Mouse (Mus musculus) embryonic facial prominence, embryonic 13.5 days (tissue): Measurements from ENCODE around the gene Bicd1. TPM values are rescaled to one million over a fixed set of nuclear protein-coding genes. Genes with fewer than 3 reads are reported as not detected.
"Not testable (repeated sequence)": the region's sequence is repeated elsewhere in the genome, so short reads cannot be mapped to it uniquely, and the experiment has no call there.

Experiments
- ATAC-seq: fragments of 200-750 bp; cut with Nextera tagmentation; 2 replicates; pipeline ENCODE4 v1.8.0; 2017; ENCODE audit warnings: low read depth; ENCODE audit not compliant: insufficient number of reproducible peaks, insufficient read depth, low FRiP score, low TSS enrichment
- H3K27ac ChIP-seq: fragments of 300-500 bp; sonication (generic); 2 replicates; pipeline ENCODE4 v1.5.1; 2015; ENCODE audit warnings: moderate library complexity, mild to moderate bottlenecking, inconsistent platforms
- H3K27me3 ChIP-seq: fragments of 300-500 bp; sonication (generic); 2 replicates; pipeline ENCODE4 v1.6.1; 2015; ENCODE audit warnings: mild to moderate bottlenecking, inconsistent platforms
- H3K36me3 ChIP-seq: fragments of 300-500 bp; sonication (generic); 2 replicates; pipeline ENCODE4 v1.6.1; 2015; ENCODE audit warnings: mild to moderate bottlenecking, inconsistent platforms
- H3K4me1 ChIP-seq: fragments of 300-500 bp; sonication (generic); 2 replicates; pipeline ENCODE4 v1.6.1; 2015; ENCODE audit warnings: inconsistent platforms
- H3K4me2 ChIP-seq: fragments of 300-500 bp; sonication (generic); 2 replicates; pipeline ENCODE4 v1.6.1; 2015; ENCODE audit warnings: moderate library complexity, mild to moderate bottlenecking, inconsistent platforms
- H3K4me3 ChIP-seq: fragments of 300-500 bp; sonication (generic); 2 replicates; pipeline ENCODE4 v1.5.1; 2015; ENCODE audit warnings: mild to moderate bottlenecking, inconsistent platforms
- H3K9ac ChIP-seq: fragments of 300-500 bp; sonication (generic); 2 replicates; pipeline ENCODE4 v1.6.1; 2015; ENCODE audit warnings: mild to moderate bottlenecking, inconsistent platforms
- H3K9me3 ChIP-seq: fragments of 300-500 bp; sonication (generic); 2 replicates; pipeline ENCODE4 v1.6.1; 2016; ENCODE audit warnings: inconsistent platforms
- WGBS: fragments of 180-500 bp; shearing (Covaris S2); methylation state at CpG from one replicate; pipeline ENCODE4 v1.1.7; 2015; ENCODE audit warnings: mixed read lengths; 5-methylcytosine and 5-hydroxymethylcytosine counted together
- polyA plus RNA-seq: library from polyadenylated mRNA; unstranded; fragments of >200 nt; fragmentation: Nextera tagmentation; extraction: Ambion mirVana; gene quantifications from 2 replicates; pipeline ENCODE4 v1.2.1, GENCODE M21; 2015

The Bicd1 gene
- polyA plus RNA-seq: 3.3 and 3.7 TPM in 2 replicates

DNA sequence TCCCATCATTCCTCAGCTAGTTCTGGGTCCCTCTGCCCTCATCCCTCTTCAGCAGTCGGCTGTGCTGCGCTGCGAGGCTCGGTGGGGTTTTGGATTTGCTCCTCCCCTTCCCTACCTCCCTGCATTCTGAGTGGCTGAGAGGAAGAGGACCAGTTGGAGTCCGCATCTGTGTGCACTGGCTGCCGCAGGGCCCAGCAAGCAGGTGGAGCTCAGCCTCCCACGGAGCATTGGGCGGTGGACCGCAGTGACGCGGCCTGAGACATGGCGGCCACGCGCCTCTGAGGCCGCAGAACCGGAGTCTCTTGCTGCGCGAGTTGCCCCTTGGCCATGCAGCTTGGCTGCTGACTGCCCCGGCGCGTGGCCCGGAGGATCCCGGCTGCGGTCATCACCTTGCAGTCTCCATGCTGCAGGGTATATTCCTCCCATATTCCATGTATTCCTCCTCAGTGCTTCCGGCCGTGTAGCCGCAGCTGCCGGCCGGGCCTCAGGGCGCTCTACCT is at the start of gene Bicd1:
Bicd1 (plus strand) TSS at position 54 of the 500 bp plus-strand sequence.
- Histone ChIP-seq H3K4me3 (peak within 1 kb of the TSS; percentile 64), H3K27ac (no peak within 1 kb of the TSS), H3K27me3 (peaks cover 14% of the 10 kb centered on the region; the same call in 1 of the 2 replicates), H3K4me2 (peak within 1 kb of the TSS; percentile 95), H3K36me3 (no peaks in the 10 kb centered on the region), H3K9me3 (no peaks in the 10 kb centered on the region), H3K4me1 (peaks cover 12% of the 10 kb centered on the region), H3K9ac (peak within 1 kb of the TSS; percentile 68)
- ATAC-seq: peak; percentile 96
- WGBS: under 1% methylated on average over 30 of the region's 30 CpGs

DNA sequence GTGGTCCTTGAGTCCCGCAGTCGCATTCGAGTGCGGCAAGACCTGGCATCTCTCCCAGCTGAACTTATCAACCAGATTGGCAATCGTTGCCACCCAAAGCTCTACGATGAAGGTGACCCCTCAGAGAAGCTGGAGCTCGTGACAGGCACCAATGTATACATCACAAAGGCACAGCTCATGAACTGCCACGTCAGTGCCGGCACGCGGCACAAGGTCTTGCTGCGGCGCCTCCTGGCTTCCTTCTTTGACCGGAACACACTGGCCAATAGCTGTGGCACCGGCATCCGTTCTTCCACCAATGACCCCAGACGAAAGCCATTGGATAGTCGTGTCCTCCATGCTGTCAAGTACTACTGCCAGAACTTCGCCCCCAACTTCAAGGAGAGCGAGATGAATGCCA is 46.2 kb upstream of the Bicd1 start:
- not testable (repeated sequence) for H3K9ac ChIP-seq, H3K4me2 ChIP-seq, H3K27me3 ChIP-seq, H3K4me1 ChIP-seq, H3K27ac ChIP-seq, H3K4me3 ChIP-seq, ATAC-seq, H3K9me3 ChIP-seq, H3K36me3 ChIP-seq
- WGBS: 96% methylated on average over 20 of the region's 20 CpGs

DNA sequence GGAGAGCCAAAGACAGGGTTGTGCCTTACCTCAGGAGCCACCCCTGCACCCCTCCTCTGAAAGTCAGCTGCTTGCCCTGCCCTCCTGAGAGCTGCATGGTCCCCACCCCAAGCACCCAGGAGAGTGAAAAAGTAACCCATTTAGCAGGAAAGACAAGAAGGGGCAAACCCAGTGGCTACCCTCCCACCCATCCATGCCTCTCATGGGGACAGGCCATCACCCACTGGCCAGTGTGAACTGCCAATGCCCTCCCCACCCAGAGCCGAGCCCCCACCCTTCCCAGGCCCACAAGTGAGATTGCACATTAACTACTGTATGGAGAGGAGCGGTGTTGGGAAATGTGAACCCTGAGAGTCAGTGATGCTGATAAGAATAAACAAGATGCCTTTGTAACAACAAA is 42.7 kb upstream of the Bicd1 start:
- not testable (repeated sequence) for H3K4me2 ChIP-seq, ATAC-seq, H3K36me3 ChIP-seq, H3K27me3 ChIP-seq, H3K27ac ChIP-seq, H3K4me1 ChIP-seq, H3K9me3 ChIP-seq, H3K4me3 ChIP-seq, H3K9ac ChIP-seq
- WGBS: 70% methylated on average over 2 of the region's 2 CpGs

DNA sequence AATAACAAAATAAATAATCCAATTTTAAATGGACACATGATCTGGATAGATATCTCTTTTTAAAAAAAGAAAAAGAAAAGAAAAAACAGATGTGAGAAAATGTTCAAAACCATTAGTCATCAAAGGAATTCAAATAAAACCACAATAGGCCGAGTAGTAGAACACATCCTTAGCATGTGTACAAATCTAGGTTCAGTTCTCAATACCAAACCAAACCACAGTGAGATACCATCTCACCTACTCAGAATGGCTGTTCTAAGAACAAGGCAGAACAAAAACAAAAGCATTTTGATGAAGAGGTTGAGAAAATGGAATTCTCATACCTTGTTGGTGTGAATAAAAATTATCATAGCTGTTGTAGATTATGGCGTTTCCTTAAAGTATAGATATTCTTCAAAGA is 42.3 kb upstream of the Bicd1 start:
- no peaks in the 10 kb centered on the region for H3K4me1 ChIP-seq
- 0 out of 2 replicates have a peak, but pooled peaks cover 1% of the 10 kb centered on the region for H3K9me3 ChIP-seq
- no peak overlapping the region for H3K4me2 ChIP-seq
- H3K9ac ChIP-seq: no peak overlapping the region
- H3K36me3 ChIP-seq: no peaks in the 10 kb centered on the region
- H3K4me3 ChIP-seq: no peak overlapping the region
- H3K27ac ChIP-seq: no peak overlapping the region
- ATAC-seq: no peak
- WGBS: 75% methylated on average over 2 of the region's 2 CpGs
- H3K27me3 ChIP-seq: no peaks in the 10 kb centered on the region

DNA sequence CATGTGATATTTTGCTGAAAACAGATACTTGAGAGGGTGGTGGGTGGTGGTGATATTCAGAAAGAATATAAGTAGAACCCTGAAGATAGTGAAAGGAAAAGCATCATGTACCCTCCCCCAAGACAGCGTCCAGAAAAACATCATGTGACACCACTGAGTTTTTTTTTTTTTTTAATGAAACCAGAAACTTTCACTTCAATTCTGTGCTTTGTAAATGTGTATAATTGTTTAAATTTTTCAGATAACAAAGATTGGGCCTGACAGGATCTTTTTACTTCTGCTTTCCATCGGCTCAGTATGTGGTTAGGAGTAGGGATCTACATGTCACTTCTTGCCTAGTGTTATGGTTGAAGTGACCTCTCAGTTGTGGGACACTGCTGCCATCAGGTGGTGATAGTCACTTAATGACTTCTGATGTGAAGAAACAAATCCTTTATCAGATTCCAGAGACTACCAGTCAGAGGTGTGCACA is 33.7 kb upstream of the Bicd1 start:
- WGBS: 48% methylated on average over 2 of the region's 2 CpGs
- Histone ChIP-seq H3K9me3 (no peaks in the 10 kb centered on the region), H3K27me3 (no peaks in the 10 kb centered on the region), H3K36me3 (no peaks in the 10 kb centered on the region), H3K4me3 (no peak overlapping the region), H3K27ac (no peak overlapping the region), H3K4me1 (no peaks in the 10 kb centered on the region), H3K4me2 (no peak overlapping the region), H3K9ac (no peak overlapping the region)
- ATAC-seq: no peak

DNA sequence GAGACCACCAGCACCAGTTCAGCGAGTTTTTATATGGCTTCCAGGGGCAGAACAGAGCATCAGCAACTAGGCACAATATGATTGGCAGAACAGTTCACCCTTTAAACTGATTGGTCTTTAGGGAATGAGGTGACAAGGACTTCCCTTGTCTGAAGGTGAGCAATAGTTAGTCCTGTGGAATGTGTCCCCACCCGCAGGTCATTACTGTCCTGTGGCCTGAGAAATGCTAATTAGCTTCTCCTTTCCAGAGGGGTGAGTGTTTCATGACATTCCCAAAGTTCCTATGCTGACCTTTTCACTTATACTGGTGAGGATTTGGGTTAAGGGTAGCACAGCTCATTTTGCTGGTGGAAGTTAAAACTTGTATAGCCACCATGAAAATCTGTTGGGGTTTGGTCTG is 25.2 kb upstream of the Bicd1 start:
- Histone ChIP-seq H3K9me3 (no peaks in the 10 kb centered on the region), H3K27ac (no peak overlapping the region), H3K36me3 (no peaks in the 10 kb centered on the region), H3K9ac (no peak overlapping the region), H3K4me1 (no peaks in the 10 kb centered on the region), H3K4me3 (no peak overlapping the region), H3K27me3 (no peaks in the 10 kb centered on the region), H3K4me2 (no peak overlapping the region)
- no peak for ATAC-seq
- 66% methylated on average over 2 of the region's 2 CpGs for WGBS

GRCm38 (mm10) chr6:149386389-149386788 is 22.3 kb upstream of the Bicd1 start:
- Histone ChIP-seq H3K4me1 (no peaks in the 10 kb centered on the region), H3K9me3 (no peaks in the 10 kb centered on the region), H3K27me3 (no peaks in the 10 kb centered on the region), H3K36me3 (no peaks in the 10 kb centered on the region), H3K4me3 (no peak overlapping the region), H3K27ac (no peak overlapping the region), H3K9ac (no peak overlapping the region), H3K4me2 (no peak overlapping the region)
- WGBS: 49% methylated on average over 3 of the region's 3 CpGs
- no peak for ATAC-seq

- WGBS: 88% methylated on average over 2 of the region's 2 CpGs
- not testable (repeated sequence) for H3K4me2 ChIP-seq, H3K9me3 ChIP-seq, H3K27ac ChIP-seq, H3K4me3 ChIP-seq, H3K36me3 ChIP-seq, H3K9ac ChIP-seq, H3K27me3 ChIP-seq, H3K4me1 ChIP-seq, ATAC-seq
These were observed 19.1 kb upstream of the Bicd1 start for GRCm38 (mm10) chr6:149389626-149390025.

GRCm38 (mm10) chr6:149399396-149399795 is 9.3 kb upstream of the Bicd1 start:
- H3K27me3 ChIP-seq: no peaks in the 10 kb centered on the region
- no peaks in the 10 kb centered on the region for H3K4me1 ChIP-seq
- ATAC-seq: no peak
- H3K27ac ChIP-seq: no peak overlapping the region
- no peaks in the 10 kb centered on the region for H3K36me3 ChIP-seq
- H3K4me2 ChIP-seq: no peak overlapping the region
- H3K9me3 ChIP-seq: no peaks in the 10 kb centered on the region
- no peak overlapping the region for H3K9ac ChIP-seq
- H3K4me3 ChIP-seq: no peak overlapping the region

DNA sequence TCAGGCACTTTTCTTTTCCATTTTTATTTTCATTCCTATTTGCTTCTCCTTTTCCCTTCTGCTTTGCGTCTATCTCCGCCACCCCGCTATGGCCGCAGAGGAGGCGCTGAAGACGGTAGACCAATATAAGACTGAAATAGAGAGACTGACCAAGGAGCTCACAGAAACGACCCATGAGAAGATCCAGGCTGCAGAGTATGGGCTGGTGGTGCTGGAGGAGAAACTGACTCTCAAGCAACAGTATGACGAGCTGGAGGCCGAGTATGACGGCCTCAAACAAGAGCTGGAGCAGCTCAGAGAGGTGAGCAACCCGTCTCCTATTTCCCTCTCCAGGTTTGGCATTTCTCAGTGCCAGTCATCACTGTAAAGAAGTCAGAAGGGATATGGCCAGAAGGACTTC is 655 bp downstream of the Bicd1 start:
- H3K36me3 ChIP-seq: no peaks in the 10 kb centered on the region
- peak; percentile 8; the same call in 1 of the 2 replicates for ATAC-seq
- peak overlapping the region; percentile 95 for H3K4me2 ChIP-seq
- H3K27ac ChIP-seq: no peak overlapping the region
- H3K4me1 ChIP-seq: peaks cover 12% of the 10 kb centered on the region
- no peaks in the 10 kb centered on the region for H3K9me3 ChIP-seq
- H3K27me3 ChIP-seq: peaks cover 14% of the 10 kb centered on the region; the same call in 1 of the 2 replicates
- H3K4me3 ChIP-seq: peak overlapping the region; percentile 64
- WGBS: 1% methylated on average over 11 of the region's 11 CpGs
- H3K9ac ChIP-seq: peak overlapping the region; percentile 68

GRCm38 (mm10) chr6:149409845-149410244 is 1.2 kb downstream of the Bicd1 start:
- Histone ChIP-seq H3K27ac (no peak overlapping the region), H3K27me3 (peaks cover 14% of the 10 kb centered on the region; the same call in 1 of the 2 replicates), H3K36me3 (no peaks in the 10 kb centered on the region), H3K4me3 (peak overlapping the region; percentile 64), H3K9me3 (no peaks in the 10 kb centered on the region), H3K4me1 (peaks cover 12% of the 10 kb centered on the region), H3K4me2 (peak overlapping the region; percentile 95), H3K9ac (no peak overlapping the region)
- no peak for ATAC-seq
- WGBS: 9% methylated on average over 4 of the region's 4 CpGs

DNA sequence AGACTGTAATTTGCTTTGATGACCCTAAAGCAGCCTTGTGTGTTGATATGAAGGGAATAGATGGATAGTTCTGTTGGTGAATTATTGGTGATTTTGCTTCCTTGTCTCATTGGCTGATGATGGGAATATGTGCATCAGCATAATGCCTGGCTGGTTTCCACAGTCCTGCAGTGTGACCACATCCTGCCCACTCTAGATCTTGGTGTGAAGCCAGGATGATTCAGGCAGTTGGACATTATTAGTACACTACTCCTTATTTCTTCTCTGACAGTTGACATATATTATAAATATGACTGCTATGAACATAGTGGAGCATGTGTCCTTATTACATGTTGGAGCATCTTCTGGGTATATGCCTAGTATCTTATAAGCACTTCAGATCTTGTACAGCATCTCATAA is 4.6 kb downstream of the Bicd1 start:
- no peak overlapping the region for H3K9ac ChIP-seq
- no peaks in the 10 kb centered on the region for H3K36me3 ChIP-seq
- H3K27ac ChIP-seq: no peak overlapping the region
- H3K27me3 ChIP-seq: peaks cover 14% of the 10 kb centered on the region; the same call in 1 of the 2 replicates
- H3K4me2 ChIP-seq: no peak overlapping the region
- ATAC-seq: no peak
- H3K4me3 ChIP-seq: no peak overlapping the region
- no peaks in the 10 kb centered on the region for H3K9me3 ChIP-seq
- peaks cover 12% of the 10 kb centered on the region for H3K4me1 ChIP-seq
